Mouse (Mus musculus): ENCODE results near the gene Comt. TPM values are rescaled to one million over a fixed set of nuclear protein-coding genes. Genes with fewer than 3 reads are reported as not detected.

The Comt gene
- total and polyA plus RNA-seq, 2 experiments from 2014 or later, result 74.6 to 95.0 TPM

GRCm38 (mm10) chr16:18470829-18471228 lies 44.2 kb upstream of the Comt start:
- no peak overlapping the region for H3K27ac ChIP-seq (ENCODE audit: low read depth, low read length)
- peak; percentile 42 for TF ChIP-seq CTCF (IDR thresholded peaks at IDR 0.05)
- H3K4me2 ChIP-seq (ENCODE audit: low read depth, low read length, poor library complexity, severe bottlenecking), result no peak overlapping the region
- no peaks in the 10 kb centered on the region for H3K4me1 ChIP-seq (ENCODE audit: insufficient read depth, low read length)
- H3K27me3 ChIP-seq (ENCODE audit: insufficient read depth, low read length), result no peaks in the 10 kb centered on the region
- no peak overlapping the region for H3K9ac ChIP-seq (replicated peaks; ENCODE audit: low read length, poor library complexity, severe bottlenecking)
- no peaks in the 10 kb centered on the region for H3K9me3 ChIP-seq (ENCODE audit: low read length)
- WGBS, result 25% methylated on average over 1 of the region's 1 CpGs
- H3K36me3 ChIP-seq (ENCODE audit: insufficient read depth, low read length), result peaks cover 34% of the 10 kb centered on the region
- no peak overlapping the region for H3K4me3 ChIP-seq (ENCODE audit: low read depth, low read length)
- no peak for ATAC-seq (ENCODE audit: low FRiP score)
- DNase-seq (ENCODE audit: low spot score), result no peak

GRCm38 (mm10) chr16:18464271-18464670 lies 37.6 kb upstream of the Comt start:
- H3K36me3 ChIP-seq (ENCODE audit: insufficient read depth, low read length), result peaks cover 5% of the 10 kb centered on the region
- DNase-seq (ENCODE audit: low spot score), result no peak

GRCm38 (mm10) chr16:18462598-18462997 lies 35.9 kb upstream of the Comt start:
- DNase-seq (ENCODE audit: low spot score) (no peak), ATAC-seq (ENCODE audit: low FRiP score) (no peak)
- no peak overlapping the region for H3K4me3 ChIP-seq (ENCODE audit: low read depth, low read length)
- H3K9ac ChIP-seq (replicated peaks; ENCODE audit: low read length, poor library complexity, severe bottlenecking), result no peak overlapping the region
- H3K27me3 ChIP-seq (ENCODE audit: insufficient read depth, low read length), result no peaks in the 10 kb centered on the region
- no peak for TF ChIP-seq CTCF (IDR thresholded peaks at IDR 0.05)
- no peaks in the 10 kb centered on the region for H3K9me3 ChIP-seq (ENCODE audit: low read length)
- H3K4me2 ChIP-seq (ENCODE audit: low read depth, low read length, poor library complexity, severe bottlenecking), result no peak overlapping the region
- peaks cover 5% of the 10 kb centered on the region; the same call in 1 of the 2 replicates for H3K36me3 ChIP-seq (ENCODE audit: insufficient read depth, low read length)
- peaks cover 5% of the 10 kb centered on the region; the same call in 1 of the 2 replicates for H3K4me1 ChIP-seq (ENCODE audit: insufficient read depth, low read length)
- no peak overlapping the region for H3K27ac ChIP-seq (ENCODE audit: low read depth, low read length)
- WGBS, result 61% methylated on average over 8 of the region's 8 CpGs

More at GRCm38 (mm10) chr16:18464271-18464670, 37.6 kb upstream of the Comt start:
- WGBS, result 74% methylated on average over 3 of the region's 3 CpGs
- Histone ChIP-seq H3K4me1 (ENCODE audit: insufficient read depth, low read length) (peaks cover 3% of the 10 kb centered on the region; the same call in 1 of the 2 replicates), H3K27ac (ENCODE audit: low read depth, low read length) (no peak overlapping the region), H3K4me2 (ENCODE audit: low read depth, low read length, poor library complexity, severe bottlenecking) (no peak overlapping the region), H3K9me3 (ENCODE audit: low read length) (no peaks in the 10 kb centered on the region), H3K4me3 (ENCODE audit: low read depth, low read length) (no peak overlapping the region), H3K27me3 (ENCODE audit: insufficient read depth, low read length) (no peaks in the 10 kb centered on the region), H3K9ac (replicated peaks; ENCODE audit: low read length, poor library complexity, severe bottlenecking) (no peak overlapping the region)
- no peak for TF ChIP-seq CTCF (IDR thresholded peaks at IDR 0.05)
- ATAC-seq (ENCODE audit: low FRiP score), result no peak

- peaks cover 5% of the 10 kb centered on the region; the same call in 1 of the 2 replicates for H3K4me1 ChIP-seq (ENCODE audit: insufficient read depth, low read length)
- H3K36me3 ChIP-seq (ENCODE audit: insufficient read depth, low read length), result peaks cover 9% of the 10 kb centered on the region
- H3K4me3 ChIP-seq (ENCODE audit: low read depth, low read length), result no peak overlapping the region
- H3K9me3 ChIP-seq (ENCODE audit: low read length), result no peaks in the 10 kb centered on the region
- H3K27ac ChIP-seq (ENCODE audit: low read depth, low read length), result no peak overlapping the region
- H3K27me3 ChIP-seq (ENCODE audit: insufficient read depth, low read length), result no peaks in the 10 kb centered on the region
- no peak overlapping the region for H3K4me2 ChIP-seq (ENCODE audit: low read depth, low read length, poor library complexity, severe bottlenecking)
- 44% methylated on average over 9 of the region's 9 CpGs for whole genome bisulfite sequencing
- DNase-seq (ENCODE audit: low spot score) (no peak), ATAC-seq (ENCODE audit: low FRiP score) (no peak)
- TF ChIP-seq CTCF (IDR thresholded peaks at IDR 0.05), result no peak
- no peak overlapping the region for H3K9ac ChIP-seq (replicated peaks; ENCODE audit: low read length, poor library complexity, severe bottlenecking)
Observed at GRCm38 (mm10) chr16:18462031-18462430, 35.4 kb upstream of the Comt start.

GRCm38 (mm10) chr16:18460826-18461225 lies 34.2 kb upstream of the Comt start:
- Histone ChIP-seq H3K4me2 (ENCODE audit: low read depth, low read length, poor library complexity, severe bottlenecking) (no peak overlapping the region), H3K4me1 (ENCODE audit: insufficient read depth, low read length) (peaks cover 5% of the 10 kb centered on the region; the same call in 1 of the 2 replicates), H3K9me3 (ENCODE audit: low read length) (no peaks in the 10 kb centered on the region), H3K9ac (replicated peaks; ENCODE audit: low read length, poor library complexity, severe bottlenecking) (no peak overlapping the region), H3K27ac (ENCODE audit: low read depth, low read length) (no peak overlapping the region), H3K36me3 (ENCODE audit: insufficient read depth, low read length) (peaks cover 10% of the 10 kb centered on the region), H3K27me3 (ENCODE audit: insufficient read depth, low read length) (no peaks in the 10 kb centered on the region), H3K4me3 (ENCODE audit: low read depth, low read length) (no peak overlapping the region)
- 92% methylated on average over 3 of the region's 3 CpGs for WGBS
- ATAC-seq (ENCODE audit: low FRiP score) (no peak), DNase-seq (ENCODE audit: low spot score) (no peak)
- no peak for TF ChIP-seq CTCF (IDR thresholded peaks at IDR 0.05)

- no peaks in the 10 kb centered on the region for H3K27me3 ChIP-seq (ENCODE audit: insufficient read depth, low read length)
- H3K9me3 ChIP-seq (ENCODE audit: low read length), result no peaks in the 10 kb centered on the region
- H3K4me3 ChIP-seq (ENCODE audit: low read depth, low read length), result no peak overlapping the region
- H3K27ac ChIP-seq (ENCODE audit: low read depth, low read length), result no peak overlapping the region
- peak overlapping the region; percentile 34 for H3K4me2 ChIP-seq (ENCODE audit: low read depth, low read length, poor library complexity, severe bottlenecking)
- WGBS, result 7% methylated on average over 11 of the region's 11 CpGs
- H3K36me3 ChIP-seq (ENCODE audit: insufficient read depth, low read length), result peaks cover 11% of the 10 kb centered on the region
- DNase-seq (ENCODE audit: low spot score) (peak; percentile 59), ATAC-seq (ENCODE audit: low FRiP score) (peak; percentile 68; the same call in 1 of the 2 replicates)
- TF ChIP-seq CTCF (IDR thresholded peaks at IDR 0.05), result no peak
- peaks cover 5% of the 10 kb centered on the region; the same call in 1 of the 2 replicates for H3K4me1 ChIP-seq (ENCODE audit: insufficient read depth, low read length)
- H3K9ac ChIP-seq (replicated peaks; ENCODE audit: low read length, poor library complexity, severe bottlenecking), result no peak overlapping the region
Observed at GRCm38 (mm10) chr16:18459955-18460370, 33.3 kb upstream of the Comt start.

Data from midbrain, postnatal 0 days (tissue).